Mouse (Mus musculus): ENCODE results near the gene Irf2bpl.
A peak's percentile ranks its signal among the peaks of the same experiment; 100 is the strongest.

GRCm38 (mm10) chr12:86887381-86888129 lies 3.0 kb upstream of the Irf2bpl start:
- no peak for TF ChIP-seq TAL1 (IDR thresholded peaks at IDR 0.05; ENCODE audit: low read length)
- TF ChIP-seq MAFK (IDR thresholded peaks at IDR 0.05; ENCODE audit: borderline replicate concordance, low read depth, low read length), result no peak
- peak; percentile 88 for TF ChIP-seq ZNF384 (IDR thresholded peaks at IDR 0.05; ENCODE audit: low read depth, low read length)
- no peak for TF ChIP-seq JUND (IDR thresholded peaks at IDR 0.05; ENCODE audit: low read depth, low read length)
- TF ChIP-seq HCFC1 (IDR thresholded peaks at IDR 0.05; ENCODE audit: low read depth, low read length), result no peak
- no peak for TF ChIP-seq USF2 (IDR thresholded peaks at IDR 0.05; ENCODE audit: borderline replicate concordance in 1 of 2, insufficient read depth in 1 of 2, low read depth in 1 of 2, low read length in 2 of 2)
- no peak for TF ChIP-seq POLR2A (IDR thresholded peaks at IDR 0.05; ENCODE audit: control insufficient read depth in 1 of 2, insufficient read depth in 1 of 2, low read depth in 1 of 2, low read length in 2 of 2, poor library complexity in 1 of 2)
- TF ChIP-seq CTCF (IDR thresholded peaks at IDR 0.05 in 2 of 3, conservative IDR thresholded peaks at IDR 0.05 in 1 of 3; ENCODE audit: control insufficient read depth in 1 of 3, insufficient read depth in 1 of 3, low read depth in 2 of 3, low read length in 3 of 3, poor library complexity in 1 of 3, severe bottlenecking in 1 of 3), result no peak
- TF ChIP-seq UBTF (IDR thresholded peaks at IDR 0.05; ENCODE audit: borderline replicate concordance, insufficient read depth, low read depth, low read length), result no peak
- TF ChIP-seq SIN3A (IDR thresholded peaks at IDR 0.05; ENCODE audit: low read length), result no peak
- TF ChIP-seq ZC3H11A (IDR thresholded peaks at IDR 0.05; ENCODE audit: low read depth, low read length), result no peak
- no peak for TF ChIP-seq CHD2 (IDR thresholded peaks at IDR 0.05; ENCODE audit: low read length)
- no peak for TF ChIP-seq SMC3 (IDR thresholded peaks at IDR 0.05; ENCODE audit: low read depth, low read length)
- TF ChIP-seq GABPA (IDR thresholded peaks at IDR 0.05; ENCODE audit: low read depth, low read length), result no peak

All from MEL (cell line).